Mouse (Mus musculus): ENCODE measurements around the gene Fzd10. TPM values are rescaled to one million over a fixed set of nuclear protein-coding genes. Genes with fewer than 3 reads are reported as not detected.

Gene Fzd10
- polyA plus RNA-seq, 1 experiment = not detected

DNA sequence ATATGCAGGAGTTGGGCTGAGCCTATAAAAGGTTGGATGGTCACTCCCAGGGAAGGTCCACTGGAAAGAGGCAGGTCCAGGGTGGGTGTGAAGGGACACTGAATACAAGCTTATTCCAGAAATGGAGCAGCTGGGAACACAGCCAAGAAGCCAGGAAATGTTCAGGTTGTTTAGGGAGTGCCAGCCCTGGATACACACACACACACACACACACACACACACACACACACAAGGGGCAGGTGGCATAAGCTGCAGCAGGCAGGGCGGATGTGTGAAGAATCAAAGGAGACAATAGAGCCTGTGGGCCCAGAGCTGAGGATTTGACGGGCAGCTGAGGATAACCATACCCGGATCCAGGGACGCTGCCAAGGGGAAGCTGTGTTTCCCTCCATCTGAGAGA is 42.4 kb downstream of the Fzd10 start:
- no peak for TF ChIP-seq GATA1 (IDR thresholded peaks at IDR 0.05; ENCODE audit: low read length)

DNA sequence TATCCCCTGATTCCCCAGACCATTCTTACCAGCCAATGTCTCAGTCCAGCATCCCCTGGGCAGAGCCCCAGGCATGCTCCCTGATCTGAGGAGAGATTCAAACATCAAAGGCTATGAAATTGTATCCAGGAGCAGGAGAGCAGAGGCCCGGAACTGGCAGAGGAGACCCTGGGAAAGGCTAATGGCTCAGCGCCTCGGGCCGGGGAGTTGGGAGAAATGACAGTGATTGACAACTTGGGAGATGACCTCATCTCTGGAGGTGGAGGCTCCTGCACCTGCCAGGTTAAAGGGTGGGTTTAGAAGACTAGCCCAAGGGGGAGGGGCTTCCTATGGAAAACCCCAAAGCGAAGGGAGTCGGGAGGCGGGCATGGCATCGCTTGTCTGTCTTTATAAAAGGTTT is 45.1 kb downstream of the Fzd10 start:
- TF ChIP-seq GATA1 (IDR thresholded peaks at IDR 0.05; ENCODE audit: low read length) = no peak

- TF ChIP-seq GATA1 (IDR thresholded peaks at IDR 0.05; ENCODE audit: low read length) = no peak
Measured at GRCm38 (mm10) chr5:128646286-128646685, 45.6 kb downstream of the Fzd10 start.

- TF ChIP-seq GATA1 (IDR thresholded peaks at IDR 0.05; ENCODE audit: low read length) = no peak
Measured at GRCm38 (mm10) chr5:128647221-128647730, 46.6 kb downstream of the Fzd10 start.

GRCm38 (mm10) chr5:128649336-128649897 is 48.8 kb downstream of the Fzd10 start:
- TF ChIP-seq GATA1 (IDR thresholded peaks at IDR 0.05; ENCODE audit: low read length) = no peak

Other genes starting within 250 kb of the Fzd10 start
- gene Tmem132d, start 167.8 kb upstream of the Fzd10 start, polyA plus RNA-seq (2012) = not detected in 2 replicates
- not detected in 2 replicates for gene Piwil1, start 101.7 kb downstream of the Fzd10 start, polyA plus RNA-seq (2012)